Mouse (Mus musculus) spleen, adult 2 months (tissue): ENCODE data around the gene Gpx2. TPM values are rescaled to one million over a fixed set of nuclear protein-coding genes. Genes with fewer than 3 reads are reported as not detected.
"Not testable (repeated sequence)": the region's sequence is repeated elsewhere in the genome, so short reads cannot be mapped to it uniquely, and the experiment has no call there.

Experiments
- DNase-seq, 2 experiments: peaks; one replicate each; pipeline versions ENCODE4 v3.0.0 to v3.0.0-alpha.2; 2012 to 2021; ENCODE audit warnings: low spot score in 2 of 2, low read depth in 1 of 2
- H3K27ac ChIP-seq: fragments of 200-500 bp; 2 replicates; pipeline ENCODE4 v1.5.1; 2012; ENCODE audit warnings: low read length, inconsistent platforms; ENCODE audit not compliant: insufficient read depth
- H3K27me3 ChIP-seq: fragments of 200-500 bp; 2 replicates; pipeline ENCODE4 v1.6.1; 2012; ENCODE audit warnings: mild to moderate bottlenecking, moderate library complexity, low read length, inconsistent platforms; ENCODE audit not compliant: control insufficient read depth, insufficient read depth
- H3K36me3 ChIP-seq: fragments of 200-500 bp; 2 replicates; pipeline ENCODE4 v1.6.1; 2012; ENCODE audit warnings: mild to moderate bottlenecking, low read length, inconsistent platforms; ENCODE audit not compliant: control insufficient read depth, insufficient read depth
- H3K4me1 ChIP-seq: fragments of 200-500 bp; 2 replicates; pipeline ENCODE4 v1.6.1; 2011; ENCODE audit warnings: inconsistent platforms; ENCODE audit not compliant: control insufficient read depth, insufficient read depth, insufficient read length
- H3K4me3 ChIP-seq: fragments of 200-500 bp; 2 replicates; pipeline ENCODE4 v1.5.1; 2011; ENCODE audit warnings: mild to moderate bottlenecking, inconsistent platforms; ENCODE audit not compliant: insufficient read depth, insufficient read length; ENCODE audit errors: extremely low read depth
- CTCF ChIP-seq: fragments of 200-500 bp; IDR thresholded peaks from 2 replicates; pipeline ENCODE4 v1.5.1; 2011; ENCODE audit warnings: mild to moderate bottlenecking, inconsistent platforms; ENCODE audit not compliant: insufficient read depth, insufficient read length, insufficient replicate concordance; ENCODE audit errors: extremely low read depth
- POLR2A ChIP-seq: fragments of 200-500 bp; IDR thresholded peaks from 2 replicates; pipeline ENCODE4 v1.6.1; 2011; ENCODE audit warnings: low read depth, low read length, inconsistent platforms
- WGBS: fragments of 180-500 bp; shearing (Covaris S2); methylation state at CpG from one replicate; pipeline ENCODE4 v1.1.7; 2018; 5-methylcytosine and 5-hydroxymethylcytosine counted together
- polyA plus RNA-seq: library from polyadenylated mRNA; depleted of rRNA; stranded (reverse); fragments of >200 nt; gene quantifications from 2 replicates; pipeline ENCODE4 v1.2.3, GENCODE M21; 2012

Gpx2 gene
- polyA plus RNA-seq, 1 experiment, result not detected

DNA sequence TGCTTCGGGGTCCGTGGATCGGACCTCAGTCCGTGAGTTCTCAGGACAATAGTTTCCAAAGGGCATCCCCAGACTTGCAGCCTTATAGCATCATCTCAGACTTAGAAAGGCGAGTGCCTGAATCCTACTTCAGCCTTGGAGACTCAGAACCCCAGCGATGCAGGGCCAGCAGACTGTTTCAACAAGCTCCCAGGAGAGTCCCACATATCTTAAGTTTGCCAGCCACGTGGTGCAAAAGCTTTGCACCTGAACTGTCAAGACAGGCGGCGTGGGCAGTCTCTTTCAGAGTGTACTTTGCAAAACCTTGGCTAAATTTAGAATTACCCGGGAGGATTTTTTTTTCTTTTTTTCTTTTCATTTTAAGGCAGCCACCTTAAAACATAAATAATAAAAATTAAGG, 12.4 kb upstream of the Gpx2 start:
- TF ChIP-seq CTCF (no peak), POLR2A (no peak)
- Histone ChIP-seq H3K27ac (no peak overlapping the region), H3K27me3 (no peaks in the 10 kb centered on the region), H3K4me1 (no peaks in the 10 kb centered on the region), H3K4me3 (no peak overlapping the region), H3K36me3 (no peaks in the 10 kb centered on the region)
- 74% methylated on average over 10 of the region's 10 CpGs for WGBS
- DNase-seq, result no peak

DNA sequence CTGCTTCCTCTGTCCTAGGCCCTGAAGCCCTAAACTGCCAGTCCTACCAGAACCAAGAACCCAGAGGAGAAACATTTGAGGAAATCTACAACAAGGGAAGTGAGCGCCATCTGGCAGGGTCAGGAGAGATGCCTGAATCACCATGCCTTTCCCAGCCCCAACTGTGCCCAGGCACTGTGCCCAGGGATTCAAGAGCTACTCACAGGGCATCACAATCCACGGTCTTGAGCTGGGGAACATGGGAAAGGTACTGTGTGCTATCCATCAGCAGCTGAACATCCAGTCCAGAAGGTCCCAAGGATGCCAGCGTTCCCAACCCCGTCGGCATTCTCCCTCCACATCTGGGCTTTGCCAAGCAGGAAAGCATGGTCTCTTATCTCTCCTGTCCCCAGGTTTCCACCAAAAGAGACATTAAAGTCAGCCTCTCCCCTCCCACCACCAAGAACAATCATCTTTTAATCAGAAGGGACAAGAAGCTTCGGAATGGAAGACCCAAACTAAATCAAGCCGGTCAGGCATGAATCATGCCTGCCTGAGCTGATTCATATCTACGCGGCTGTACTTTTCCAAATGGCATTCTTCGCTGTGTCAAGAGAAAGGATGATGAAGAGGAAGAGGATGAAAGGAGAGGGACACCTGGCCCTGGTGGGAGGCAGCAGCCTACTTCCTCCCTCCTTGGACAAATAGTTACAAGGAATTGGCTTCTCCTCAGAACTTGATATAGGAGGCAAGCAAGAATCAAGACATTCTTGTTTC, 9.9 kb upstream of the Gpx2 start:
- H3K36me3 ChIP-seq, result no peaks in the 10 kb centered on the region
- DNase-seq, result no peak
- no peak overlapping the region for H3K4me3 ChIP-seq
- no peak for TF ChIP-seq POLR2A
- no peak for TF ChIP-seq CTCF
- H3K27ac ChIP-seq, result no peak overlapping the region
- no peaks in the 10 kb centered on the region for H3K4me1 ChIP-seq
- WGBS, result 92% methylated on average over 10 of the region's 10 CpGs
- no peaks in the 10 kb centered on the region for H3K27me3 ChIP-seq

DNA sequence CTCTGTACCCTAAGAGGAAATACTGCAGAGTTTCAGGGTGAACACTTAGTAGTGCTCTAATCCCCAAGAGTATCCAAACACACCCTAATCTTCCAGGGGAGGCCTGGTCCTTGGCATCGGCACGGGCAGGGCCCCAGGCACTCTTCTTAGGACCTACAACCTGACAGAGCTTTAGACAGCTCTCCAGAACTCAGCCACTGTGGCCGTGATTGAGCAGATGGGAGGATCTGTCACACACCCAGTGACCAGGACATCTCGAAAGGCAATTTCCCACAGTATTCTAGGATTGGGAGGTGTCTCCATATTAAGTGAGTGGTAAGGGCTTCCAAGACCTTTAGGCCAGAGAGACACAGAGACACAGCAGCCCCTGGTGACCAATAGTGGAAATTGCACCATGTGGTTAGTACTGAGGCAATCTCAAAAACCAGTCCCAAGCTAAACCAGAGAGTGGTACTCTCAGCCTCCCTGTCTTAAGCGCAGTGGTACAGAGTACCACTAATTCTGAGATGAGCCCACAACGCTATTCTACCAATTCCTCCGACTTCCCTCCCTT, 8.4 kb upstream of the Gpx2 start:
- Histone ChIP-seq H3K4me1 (no peaks in the 10 kb centered on the region), H3K27me3 (no peaks in the 10 kb centered on the region), H3K27ac (no peak overlapping the region), H3K36me3 (no peaks in the 10 kb centered on the region), H3K4me3 (no peak overlapping the region)
- peak; percentile 11 to 34 for DNase-seq
- WGBS, result 60% methylated on average over 7 of the region's 7 CpGs
- TF ChIP-seq POLR2A (no peak), CTCF (peak; percentile 37; the same call in 1 of the 2 replicates)

DNA sequence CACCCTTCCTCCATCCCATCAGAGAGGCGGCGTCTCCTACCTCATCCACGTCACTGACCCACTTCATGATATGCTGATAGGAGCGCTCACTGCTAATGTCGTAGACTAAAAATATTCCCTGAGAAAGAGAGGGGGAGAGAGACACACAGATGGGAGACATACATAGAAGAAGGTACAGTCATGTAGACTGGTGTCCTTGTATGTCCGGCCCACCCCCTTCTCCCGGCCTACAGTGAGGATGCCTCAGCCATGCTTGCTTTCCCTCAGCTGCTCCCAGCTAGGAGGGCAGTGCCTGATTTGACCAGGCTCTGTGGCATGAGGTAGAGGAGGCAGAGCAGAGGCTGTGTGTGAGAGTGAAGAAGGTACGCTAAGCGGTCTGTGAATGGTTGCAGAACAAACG, 7.7 kb upstream of the Gpx2 start:
- Histone ChIP-seq H3K36me3 (no peaks in the 10 kb centered on the region), H3K27me3 (no peaks in the 10 kb centered on the region), H3K4me1 (no peaks in the 10 kb centered on the region), H3K4me3 (no peak overlapping the region), H3K27ac (no peak overlapping the region)
- 92% methylated on average over 10 of the region's 10 CpGs for WGBS
- no peak for DNase-seq
- TF ChIP-seq POLR2A (no peak), CTCF (no peak)

DNA sequence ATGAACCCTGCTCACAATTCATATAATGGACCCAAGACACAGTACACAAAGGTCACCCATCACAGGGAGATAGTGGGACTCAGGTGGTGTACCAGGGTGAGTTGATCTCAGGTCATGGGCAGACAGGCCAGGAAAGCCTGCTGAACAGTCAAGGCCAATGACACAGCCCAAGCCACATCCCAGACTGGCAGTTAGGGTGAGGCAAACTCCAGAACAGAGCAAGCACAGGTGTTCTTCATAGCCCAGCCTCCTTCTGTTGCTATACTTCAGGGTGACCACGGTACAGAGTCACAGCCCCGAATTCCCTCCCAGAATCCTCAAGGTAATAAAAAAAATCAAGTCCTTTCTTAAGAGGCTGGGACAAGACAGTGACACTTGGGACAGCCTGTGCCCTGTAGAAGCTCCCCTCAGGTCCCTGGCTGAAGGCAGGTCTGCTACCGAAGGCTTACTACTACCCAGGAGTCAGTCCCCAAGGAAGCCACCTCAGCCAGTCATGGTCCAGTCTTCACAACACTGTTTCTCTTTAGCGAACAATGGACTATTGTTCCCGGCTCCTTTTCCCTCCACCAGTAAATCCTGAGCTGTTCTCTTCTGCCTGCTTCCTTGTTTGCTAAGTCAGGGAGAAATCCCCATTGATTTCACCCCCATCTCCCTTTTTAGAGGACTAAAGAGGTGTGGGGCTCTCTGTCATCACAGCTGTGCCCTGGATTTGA, 2.8 kb upstream of the Gpx2 start:
- no peak for DNase-seq
- no peaks in the 10 kb centered on the region for H3K27me3 ChIP-seq
- no peak overlapping the region for H3K27ac ChIP-seq
- H3K36me3 ChIP-seq, result no peaks in the 10 kb centered on the region
- H3K4me3 ChIP-seq, result no peak overlapping the region
- WGBS, result 83% methylated on average over 5 of the region's 5 CpGs
- H3K4me1 ChIP-seq, result no peaks in the 10 kb centered on the region
- no peak for TF ChIP-seq CTCF
- no peak for TF ChIP-seq POLR2A

DNA sequence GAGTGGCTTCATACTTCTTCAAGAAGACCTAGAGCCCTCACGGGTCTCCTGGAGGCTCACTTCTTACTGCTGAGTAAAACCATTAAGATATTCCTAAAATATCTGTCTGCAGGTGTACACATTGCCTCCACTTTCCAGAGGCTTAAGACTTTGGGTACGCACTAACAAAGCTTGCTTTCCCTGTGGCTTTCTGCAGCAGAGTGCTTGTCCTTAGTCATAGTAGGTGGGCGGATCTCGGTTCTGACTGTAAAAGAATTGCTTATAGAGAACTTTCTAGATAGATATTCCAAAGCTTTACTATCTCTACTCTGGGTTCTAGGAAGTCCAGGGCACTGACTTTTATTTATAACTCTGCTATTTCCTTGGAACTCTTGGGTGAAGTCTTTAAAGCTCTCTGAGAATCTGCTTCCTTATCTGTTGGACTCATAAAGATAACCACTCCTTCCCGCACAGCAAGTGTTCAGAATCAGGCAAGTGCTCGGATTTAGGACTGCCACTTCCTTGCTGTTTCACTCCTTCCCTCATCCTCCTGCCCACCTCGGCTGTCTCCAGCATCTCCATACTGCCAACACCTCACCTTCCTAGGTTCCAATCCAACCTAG, 1.7 kb upstream of the Gpx2 start:
- H3K27me3 ChIP-seq, result no peaks in the 10 kb centered on the region
- no peaks in the 10 kb centered on the region for H3K36me3 ChIP-seq
- H3K4me3 ChIP-seq, result no peak overlapping the region
- H3K27ac ChIP-seq, result no peak overlapping the region
- 82% methylated on average over 7 of the region's 7 CpGs for WGBS
- TF ChIP-seq POLR2A (no peak), CTCF (no peak)
- H3K4me1 ChIP-seq, result no peaks in the 10 kb centered on the region
- DNase-seq, result no peak

DNA sequence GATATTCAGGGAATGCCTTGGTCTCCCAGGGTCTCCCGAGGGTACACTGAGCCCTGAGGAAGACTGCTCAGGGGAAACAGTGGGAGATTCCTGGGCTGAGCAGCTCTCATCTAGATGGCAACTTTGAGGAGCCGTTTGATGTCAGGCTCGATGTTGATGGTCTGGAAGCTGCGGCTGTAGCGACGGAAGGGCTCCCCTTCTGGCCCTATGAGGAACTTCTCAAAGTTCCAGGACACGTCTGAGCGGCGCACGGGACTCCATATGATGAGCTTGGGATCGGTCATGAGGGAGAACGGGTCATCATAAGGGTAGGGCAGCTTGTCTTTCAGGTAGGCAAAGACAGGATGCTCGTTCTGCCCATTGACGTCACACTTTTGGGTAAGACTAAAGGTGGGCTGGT, 2.8 kb downstream of the Gpx2 start:
- DNase-seq, H3K36me3 ChIP-seq, H3K4me1 ChIP-seq, H3K4me3 ChIP-seq, H3K27ac ChIP-seq, H3K27me3 ChIP-seq: not testable (repeated sequence)
- 59% methylated on average over 14 of the region's 14 CpGs for WGBS
